Comparison of ENCODE assay signal across 10 mouse cellular contexts in genomic region chr4:129035851-129036445, GRCm38 (mm10). TPM values are rescaled to one million over a fixed set of nuclear protein-coding genes. Genes with fewer than 3 reads are reported as not detected.
A peak's percentile ranks its signal among the peaks of the same experiment; 100 is the strongest.
DNase-seq lines count a peak whose midpoint lies in the region; ATAC-seq and TF ChIP-seq lines count a peak whose summit lies in the region.
"Had no signal": no experiment of that assay in that cellular context is flagged by ENCODE, and none has a peak within 500 bp of the region (broad histone marks: within the 10 kb centered on the region; RNA-seq: fewer than 3 reads in every experiment).

No protein-coding gene starts in this region.

- TF ChIP-seq CTCF in thymus, adult 2 months (IDR thresholded peaks at IDR 0.05; ENCODE audit: borderline replicate concordance, control insufficient read depth, extremely low read depth, insufficient read depth, low read length, poor library complexity) = no peak
- TF ChIP-seq CTCF in embryonic fibroblast, embryonic 13.5 days (IDR thresholded peaks at IDR 0.05; ENCODE audit: borderline replicate concordance, insufficient read depth, low read length) = no peak

- TF ChIP-seq POLR2A in thymus, adult 2 months (IDR thresholded peaks at IDR 0.05; ENCODE audit: control insufficient read depth, extremely low read depth, insufficient read depth, low read length, poor library complexity) = no peak
- TF ChIP-seq POLR2A in embryonic fibroblast, embryonic 13.5 days (IDR thresholded peaks at IDR 0.05; ENCODE audit: low read depth, low read length) = no peak

- peaks cover 40% of the 10 kb centered on the region for H3K4me1 ChIP-seq in embryonic facial prominence, embryonic 15.5 days
- peaks cover 28% of the 10 kb centered on the region for H3K4me1 ChIP-seq in embryonic facial prominence, embryonic 10.5 days
- peaks cover 35% of the 10 kb centered on the region for H3K4me1 ChIP-seq in thymus, adult 2 months (replicated peaks; ENCODE audit: control insufficient read depth, insufficient read depth, low read length)
- H3K4me1 ChIP-seq in embryonic fibroblast, embryonic 13.5 days (ENCODE audit: control insufficient read depth, insufficient read depth, low read length) = peaks cover 27% of the 10 kb centered on the region
- no peaks in the 10 kb centered on the region; the same call in 1 of the 2 replicates for H3K4me1 ChIP-seq in forebrain, embryonic 14.5 days (ENCODE audit: control insufficient read depth, insufficient read depth, low read length)

- no peak for DNase-seq in embryonic facial prominence, embryonic 10.5 days (ENCODE audit: low spot score)
- DNase-seq in thymus, adult 2 months = no peak
- DNase-seq in thymus, postnatal 4 days = no peak
- DNase-seq in forebrain, embryonic 14.5 days (ENCODE audit: low spot score) = no peak
- no peak for DNase-seq in cerebellum, adult 11 months
- no peak for DNase-seq in spleen, postnatal 36 days (ENCODE audit: low spot score in 2 of 2)

- no peaks in the 10 kb centered on the region for H3K36me3 ChIP-seq in embryonic facial prominence, embryonic 15.5 days
- no peaks in the 10 kb centered on the region for H3K36me3 ChIP-seq in embryonic facial prominence, embryonic 10.5 days (replicated peaks)
- H3K36me3 ChIP-seq in thymus, adult 2 months (ENCODE audit: control insufficient read depth, insufficient read depth, low read length) = no peaks in the 10 kb centered on the region
- H3K36me3 ChIP-seq in forebrain, embryonic 14.5 days (ENCODE audit: control insufficient read depth, insufficient read depth, low read length) = no peaks in the 10 kb centered on the region

- no peak for ATAC-seq in embryonic facial prominence, embryonic 15.5 days (ENCODE audit: insufficient number of reproducible peaks, low FRiP score, low TSS enrichment, low read depth)
- ATAC-seq in forebrain, embryonic 14.5 days = no peak
- ATAC-seq: hindbrain, postnatal 0 days had no signal

- 53% methylated on average over 7 of the region's 7 CpGs for WGBS in embryonic facial prominence, embryonic 15.5 days
- WGBS in embryonic facial prominence, embryonic 10.5 days = 73% methylated on average over 7 of the region's 7 CpGs
- 74% methylated on average over 7 of the region's 7 CpGs for WGBS in thymus, adult 2 months
- 64% methylated on average over 7 of the region's 7 CpGs for WGBS in forebrain, embryonic 14.5 days

- H3K4me2 ChIP-seq in embryonic facial prominence, embryonic 15.5 days (replicated peaks) = no peak overlapping the region
- no peak overlapping the region for H3K4me2 ChIP-seq in forebrain, embryonic 14.5 days (ENCODE audit: low read length)

- peak overlapping the region; percentile 83 for H3K27ac ChIP-seq in embryonic facial prominence, embryonic 15.5 days (replicated peaks)
- no peak overlapping the region for H3K27ac ChIP-seq in embryonic facial prominence, embryonic 10.5 days (replicated peaks)
- H3K27ac ChIP-seq in thymus, adult 2 months (ENCODE audit: control insufficient read depth, insufficient read depth, low read length) = peak overlapping the region; percentile 58; the same call in 1 of the 2 replicates
- peak overlapping the region; percentile 49; the same call in 1 of the 2 replicates for H3K27ac ChIP-seq in embryonic fibroblast, embryonic 13.5 days (ENCODE audit: insufficient read depth, low read length)
- no peak overlapping the region for H3K27ac ChIP-seq in forebrain, embryonic 14.5 days (ENCODE audit: low read depth, low read length)
- H3K27ac ChIP-seq: hindbrain, postnatal 0 days; layer of hippocampus, adult 2 months had no signal

- no peaks in the 10 kb centered on the region for H3K27me3 ChIP-seq in embryonic facial prominence, embryonic 15.5 days
- H3K27me3 ChIP-seq in embryonic facial prominence, embryonic 10.5 days (replicated peaks; ENCODE audit: low read depth, poor library complexity, severe bottlenecking) = 0 out of 2 replicates have a peak, but pooled peaks cover 18% of the 10 kb centered on the region
- H3K27me3 ChIP-seq in thymus, adult 2 months (ENCODE audit: control insufficient read depth, insufficient read depth, low read length) = no peaks in the 10 kb centered on the region
- no peaks in the 10 kb centered on the region for H3K27me3 ChIP-seq in forebrain, embryonic 14.5 days (replicated peaks; ENCODE audit: control insufficient read depth, insufficient read depth, low read length)

- H3K4me3 ChIP-seq in embryonic facial prominence, embryonic 15.5 days (replicated peaks) = no peak overlapping the region
- H3K4me3 ChIP-seq in embryonic facial prominence, embryonic 10.5 days = no peak overlapping the region
- H3K4me3 ChIP-seq in thymus, adult 2 months (ENCODE audit: control insufficient read depth, insufficient read depth, low read length) = no peak overlapping the region
- no peak overlapping the region for H3K4me3 ChIP-seq in embryonic fibroblast, embryonic 13.5 days (ENCODE audit: insufficient read depth, low read length)
- no peak overlapping the region for H3K4me3 ChIP-seq in forebrain, embryonic 14.5 days (ENCODE audit: low read depth, low read length)
- H3K4me3 ChIP-seq: layer of hippocampus, adult 2 months had no signal

- no peaks in the 10 kb centered on the region for H3K9me3 ChIP-seq in embryonic facial prominence, embryonic 15.5 days (replicated peaks)
- no peaks in the 10 kb centered on the region for H3K9me3 ChIP-seq in embryonic facial prominence, embryonic 10.5 days
- no peaks in the 10 kb centered on the region for H3K9me3 ChIP-seq in forebrain, embryonic 14.5 days (replicated peaks; ENCODE audit: control insufficient read depth, low read length)

- H3K9ac ChIP-seq in embryonic facial prominence, embryonic 15.5 days = no peak overlapping the region
- no peak overlapping the region for H3K9ac ChIP-seq in forebrain, embryonic 14.5 days (ENCODE audit: low read length)

RNA-seq across cellular contexts. Expression of gene Rnf19b, which starts 22.1 kb away (rescaled TPM):
- polyA plus RNA-seq in embryonic facial prominence, embryonic 15.5 days (2015; fragmentation: Nextera tagmentation; extraction: Ambion mirVana) = 10.7 and 11.0 TPM in 2 replicates
- polyA plus RNA-seq in embryonic facial prominence, embryonic 10.5 days (2016; fragmentation: Nextera tagmentation; extraction: Ambion mirVana) = 7.9 and 8.4 TPM in 2 replicates
- 74.1 and 82.3 TPM in 2 replicates for polyA plus RNA-seq in thymus, adult 2 months (2012; rRNA removed)
- 49.7 and 62.6 TPM in 2 replicates for polyA plus RNA-seq in embryonic fibroblast, embryonic 13.5 days (2011; ENCODE audit: insufficient read length, low read depth, missing spikeins)
- polyA plus RNA-seq in forebrain, embryonic 14.5 days (2014; fragmentation: Nextera tagmentation; extraction: Ambion mirVana) = 20.1 and 20.5 TPM in 2 replicates

RNA-seq across cellular contexts. Expression of gene Ak2, which starts 44.2 kb away (rescaled TPM):
- 196 and 203 TPM in 2 replicates for polyA plus RNA-seq in embryonic facial prominence, embryonic 15.5 days (2015; fragmentation: Nextera tagmentation; extraction: Ambion mirVana)
- 219 and 224 TPM in 2 replicates for polyA plus RNA-seq in embryonic facial prominence, embryonic 10.5 days (2016; fragmentation: Nextera tagmentation; extraction: Ambion mirVana)
- polyA plus RNA-seq in thymus, adult 2 months (2012; rRNA removed) = 60.0 and 60.1 TPM in 2 replicates
- 95.5 and 107 TPM in 2 replicates for polyA plus RNA-seq in embryonic fibroblast, embryonic 13.5 days (2011; ENCODE audit: insufficient read length, low read depth, missing spikeins)
- 89.2 and 93.6 TPM in 2 replicates for polyA plus RNA-seq in forebrain, embryonic 14.5 days (2014; fragmentation: Nextera tagmentation; extraction: Ambion mirVana)

Comparison
In these comparisons a context has a peak if more than half of its experiments do, and no peak if none do; other contexts are left out.
1. H3K27ac ChIP-seq: peak in embryonic facial prominence, embryonic 15.5 days (single experiment), thymus, adult 2 months (single experiment) and embryonic fibroblast, embryonic 13.5 days (single experiment); none in embryonic facial prominence, embryonic 10.5 days (single experiment) and forebrain, embryonic 14.5 days (single experiment).